Mouse (Mus musculus) liver, embryonic 16.5 days (tissue): ENCODE measurements around the gene Sept7. TPM values are rescaled to one million over a fixed set of nuclear protein-coding genes. Genes with fewer than 3 reads are reported as not detected.
"Not testable (repeated sequence)": the region's sequence is repeated elsewhere in the genome, so short reads cannot be mapped to it uniquely, and the experiment has no call there.

Experiments
- ATAC-seq: fragments of 200-750 bp; cut with Nextera tagmentation; 2 replicates; pipeline ENCODE4 v1.8.0; 2017; ENCODE audit warnings: low read depth, mild to moderate bottlenecking, moderate number of reproducible peaks, moderate library complexity
- H3K27ac ChIP-seq: fragments of 300-500 bp; sonication (generic); 2 replicates; pipeline ENCODE4 v1.5.1; 2014; ENCODE audit warnings: mild to moderate bottlenecking, low read length
- H3K27me3 ChIP-seq: fragments of 300-500 bp; sonication (generic); 2 replicates; pipeline ENCODE4 v1.6.1; 2014; ENCODE audit warnings: low read depth, low read length, mixed read lengths; ENCODE audit not compliant: control insufficient read depth, insufficient read depth
- H3K36me3 ChIP-seq: fragments of 300-500 bp; sonication (generic); 2 replicates; pipeline ENCODE4 v1.6.1; 2014; ENCODE audit warnings: mild to moderate bottlenecking; ENCODE audit not compliant: control insufficient read depth, insufficient read depth
- H3K4me1 ChIP-seq: fragments of 300-500 bp; sonication (generic); 2 replicates; pipeline ENCODE4 v1.6.1; 2014; ENCODE audit warnings: low read depth, low read length, mixed read lengths; ENCODE audit not compliant: control insufficient read depth
- H3K4me2 ChIP-seq: fragments of 300-500 bp; sonication (generic); 2 replicates; pipeline ENCODE4 v1.6.1; 2014; ENCODE audit warnings: low read depth, low read length, mixed read lengths
- H3K4me3 ChIP-seq: fragments of 300-500 bp; sonication (generic); 2 replicates; pipeline ENCODE4 v1.5.1; 2014; ENCODE audit warnings: low read depth, mild to moderate bottlenecking, low read length
- H3K9ac ChIP-seq: fragments of 300-500 bp; sonication (generic); 2 replicates; pipeline ENCODE4 v1.6.1; 2014; ENCODE audit warnings: low read depth, low read length
- H3K9me3 ChIP-seq: fragments of 300-500 bp; sonication (generic); replicated peaks from 2 replicates; pipeline ENCODE4 v1.6.1; 2016; ENCODE audit warnings: low read length; ENCODE audit not compliant: control insufficient read depth
- WGBS: fragments of 180-500 bp; shearing (Covaris S2); extraction: QIAGEN DNeasy Blood & Tissue Kit; methylation state at CpG from one replicate; pipeline ENCODE4 v1.1.7; 2014; ENCODE audit not compliant: insufficient replicate concordance; 5-methylcytosine and 5-hydroxymethylcytosine counted together
- polyA plus RNA-seq: library from polyadenylated mRNA; unstranded; fragments of >200 nt; fragmentation: Nextera tagmentation; extraction: Ambion mirVana; gene quantifications from 2 replicates; pipeline ENCODE4 v1.2.1, GENCODE M21; 2015

Sept7 gene
- polyA plus RNA-seq, 1 experiment from 2014 or later, result 73.7 TPM

DNA sequence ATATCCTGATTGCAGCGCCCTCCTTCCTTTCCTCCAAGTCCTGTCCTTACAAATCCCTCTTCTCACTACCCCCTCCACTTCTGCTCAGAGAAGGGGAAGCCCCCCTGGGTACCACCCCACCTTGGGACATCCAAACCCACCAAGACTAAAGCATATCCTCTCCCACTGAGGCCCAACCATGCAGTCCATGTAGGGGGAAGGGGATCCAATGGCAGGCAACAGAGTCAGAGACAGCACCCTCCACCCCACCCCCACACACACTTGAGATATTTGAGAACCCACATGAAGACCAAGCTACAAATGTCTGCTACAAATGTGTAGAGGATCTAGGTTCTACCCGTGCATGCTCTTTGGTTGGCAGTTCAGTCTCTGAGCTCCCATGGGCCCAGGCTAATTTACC lies 19.7 kb downstream of the Sept7 start:
- Histone ChIP-seq H3K4me2 (no peak overlapping the region), H3K27me3 (no peaks in the 10 kb centered on the region), H3K9ac (no peak overlapping the region), H3K36me3 (no peaks in the 10 kb centered on the region; the same call in 1 of the 2 replicates), H3K4me1 (peaks cover 3% of the 10 kb centered on the region), H3K9me3 (no peaks in the 10 kb centered on the region), H3K27ac (no peak overlapping the region), H3K4me3 (no peak overlapping the region)
- 79% methylated on average over 2 of the region's 2 CpGs for WGBS
- no peak for ATAC-seq

DNA sequence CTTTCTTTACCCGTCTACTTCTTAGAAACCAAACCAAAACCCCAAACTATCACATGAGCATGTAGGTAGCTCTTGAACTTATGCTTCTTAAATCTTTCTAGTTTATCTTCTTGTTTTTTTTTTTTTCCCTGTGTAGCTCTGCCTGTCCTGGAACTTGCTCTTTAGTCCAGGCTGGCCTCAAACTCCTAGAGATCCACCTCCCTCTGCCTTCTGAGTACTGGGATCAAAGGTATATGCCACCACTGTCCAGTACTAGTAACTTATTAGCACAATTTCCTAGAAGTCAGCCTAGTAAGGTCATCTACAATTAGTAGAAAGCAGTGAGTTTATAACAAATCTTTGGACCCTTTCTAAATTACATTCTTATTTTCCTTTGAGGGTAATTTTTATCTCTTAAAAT lies 37.6 kb downstream of the Sept7 start:
- Histone ChIP-seq H3K27ac (no peak overlapping the region), H3K36me3 (no peaks in the 10 kb centered on the region; the same call in none of the 2 replicates), H3K9me3 (no peaks in the 10 kb centered on the region), H3K4me3 (no peak overlapping the region), H3K4me1 (no peaks in the 10 kb centered on the region), H3K27me3 (no peaks in the 10 kb centered on the region), H3K4me2 (no peak overlapping the region), H3K9ac (no peak overlapping the region)
- 72% methylated on average over 1 of the region's 1 CpGs for WGBS
- no peak for ATAC-seq

DNA sequence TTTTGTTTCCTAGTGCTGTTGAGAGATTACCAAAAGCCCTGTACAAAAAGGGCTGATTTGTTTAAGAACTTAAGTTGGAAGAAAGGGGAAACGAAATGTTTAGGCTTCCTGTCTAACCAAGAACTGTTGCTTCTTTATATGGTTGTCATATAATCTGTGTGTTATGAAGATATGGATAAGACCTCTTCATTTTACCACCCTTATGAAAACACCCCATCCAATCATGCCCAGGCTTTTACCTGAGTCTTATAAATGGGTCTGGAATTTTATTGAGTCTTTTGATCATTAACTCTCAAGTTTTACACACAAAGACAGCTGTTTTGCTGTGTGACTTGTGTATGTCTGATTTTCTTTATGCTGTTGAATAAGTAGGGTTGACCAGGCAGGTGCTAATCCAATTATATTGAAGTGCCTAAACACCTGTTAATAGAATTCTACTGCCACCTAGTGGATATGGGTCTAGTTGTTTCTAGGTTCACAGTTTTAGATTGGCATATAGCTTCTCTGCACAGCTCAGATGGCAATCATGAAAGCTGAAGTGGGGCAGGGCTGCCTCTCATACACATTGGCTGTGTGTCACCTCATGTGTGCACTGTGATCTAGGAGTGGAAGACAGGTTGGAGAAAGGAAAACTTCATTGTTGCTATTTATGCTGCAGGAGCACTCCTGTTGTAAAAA lies 57.4 kb downstream of the Sept7 start:
- Histone ChIP-seq H3K27ac (no peak overlapping the region), H3K4me1 (no peaks in the 10 kb centered on the region), H3K4me2 (no peak overlapping the region), H3K9ac (no peak overlapping the region), H3K9me3 (no peaks in the 10 kb centered on the region), H3K27me3 (no peaks in the 10 kb centered on the region), H3K4me3 (no peak overlapping the region), H3K36me3 (peaks cover 14% of the 10 kb centered on the region)
- WGBS, result 51% methylated on average over 1 of the region's 1 CpGs
- ATAC-seq, result peak; percentile 35; the same call in 1 of the 2 replicates

DNA sequence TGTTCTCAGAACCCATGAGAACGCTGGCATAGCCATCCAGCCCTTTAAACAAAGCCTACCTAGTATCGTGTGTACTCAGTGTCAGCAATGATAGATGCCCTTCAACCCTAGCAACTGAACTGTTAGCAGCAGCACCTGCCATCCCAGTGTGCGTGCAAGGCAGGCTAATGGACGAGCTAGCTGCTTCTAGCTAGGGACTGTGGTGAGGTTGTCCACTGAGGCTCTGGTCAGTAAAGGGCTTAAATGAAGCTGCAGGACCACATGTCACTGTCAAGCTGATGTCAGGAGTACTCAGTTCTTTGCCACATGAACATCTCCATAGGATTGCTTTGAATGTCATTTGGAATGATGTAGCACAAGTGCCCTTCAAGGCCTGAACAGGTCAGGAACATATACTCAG lies 62.1 kb downstream of the Sept7 start:
- no peak for ATAC-seq
- WGBS, result 72% methylated on average over 4 of the region's 4 CpGs

DNA sequence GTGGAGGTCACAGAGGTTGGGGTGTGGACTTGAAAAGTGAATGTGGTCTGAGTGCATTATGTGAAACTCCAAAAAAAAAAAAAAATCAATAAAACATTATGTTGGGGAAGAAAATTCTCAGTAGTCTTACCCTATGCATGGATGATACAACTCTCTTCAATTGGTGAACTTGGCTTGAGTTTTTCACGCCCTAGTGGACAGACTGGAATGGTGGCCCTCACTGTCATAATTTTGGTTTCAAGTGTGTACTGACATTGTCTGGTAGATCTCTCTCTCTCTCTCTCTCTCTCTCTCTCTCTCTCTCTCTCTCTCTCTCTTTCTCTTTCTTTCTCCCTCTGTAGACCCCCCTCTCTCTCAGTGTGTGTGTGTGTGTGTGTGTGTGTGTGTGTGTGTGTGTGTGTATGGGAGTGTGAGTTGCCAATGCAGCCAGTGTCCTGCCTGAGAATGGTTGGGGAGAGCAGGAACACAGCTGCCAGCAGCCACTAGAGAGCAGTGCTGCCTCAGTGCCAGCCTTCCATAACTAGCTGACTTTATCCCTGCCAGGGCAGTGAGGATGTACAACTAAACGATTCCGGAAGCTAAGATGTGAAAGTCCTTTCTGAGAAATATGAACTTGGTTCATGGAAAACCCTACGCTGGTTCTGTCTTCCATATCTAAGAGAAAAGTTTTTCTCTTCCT lies 65.7 kb downstream of the Sept7 start:
- H3K36me3 ChIP-seq, result no peaks in the 10 kb centered on the region
- no peak for ATAC-seq
- no peaks in the 10 kb centered on the region for H3K27me3 ChIP-seq

More for the DNA sequence above, 62.1 kb downstream of the Sept7 start:
- no peaks in the 10 kb centered on the region for H3K27me3 ChIP-seq
- H3K27ac ChIP-seq, result no peak overlapping the region
- H3K9ac ChIP-seq, result no peak overlapping the region
- H3K4me1 ChIP-seq, result no peaks in the 10 kb centered on the region
- no peak overlapping the region for H3K4me2 ChIP-seq
- H3K36me3 ChIP-seq, result no peaks in the 10 kb centered on the region
- H3K9me3 ChIP-seq, result no peaks in the 10 kb centered on the region
- H3K4me3 ChIP-seq, result no peak overlapping the region

DNA sequence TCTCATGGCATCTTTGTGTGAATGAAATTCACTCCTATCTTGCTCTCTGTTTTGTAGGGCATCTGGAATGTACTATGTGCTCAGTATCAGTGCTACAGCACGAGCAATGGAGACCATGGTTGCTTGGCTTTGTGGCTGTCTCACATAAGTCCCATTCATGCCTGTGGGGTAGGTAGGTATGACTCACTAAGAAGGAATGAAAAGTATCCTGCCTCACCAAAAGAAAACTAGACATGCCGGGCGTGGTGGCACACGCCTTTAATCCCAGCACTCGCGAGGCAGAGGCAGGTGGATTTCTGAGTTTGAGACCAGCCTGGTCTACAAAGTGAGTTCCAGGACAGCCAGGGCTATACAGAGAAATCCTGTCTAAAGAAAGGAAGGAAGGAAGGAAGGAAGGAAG lies 67.4 kb downstream of the Sept7 start:
- H3K27ac ChIP-seq, H3K36me3 ChIP-seq, H3K9me3 ChIP-seq, H3K27me3 ChIP-seq, H3K4me1 ChIP-seq, H3K4me3 ChIP-seq, ATAC-seq, H3K9ac ChIP-seq, H3K4me2 ChIP-seq: not testable (repeated sequence)
- 82% methylated on average over 6 of the region's 6 CpGs for WGBS

More for the DNA sequence above, 65.7 kb downstream of the Sept7 start:
- WGBS, result 46% methylated on average over 4 of the region's 4 CpGs
- H3K9me3 ChIP-seq, result no peaks in the 10 kb centered on the region
- no peak overlapping the region for H3K27ac ChIP-seq
- no peak overlapping the region for H3K4me2 ChIP-seq
- no peak overlapping the region for H3K9ac ChIP-seq
- H3K4me3 ChIP-seq, result no peak overlapping the region
- no peaks in the 10 kb centered on the region for H3K4me1 ChIP-seq

DNA sequence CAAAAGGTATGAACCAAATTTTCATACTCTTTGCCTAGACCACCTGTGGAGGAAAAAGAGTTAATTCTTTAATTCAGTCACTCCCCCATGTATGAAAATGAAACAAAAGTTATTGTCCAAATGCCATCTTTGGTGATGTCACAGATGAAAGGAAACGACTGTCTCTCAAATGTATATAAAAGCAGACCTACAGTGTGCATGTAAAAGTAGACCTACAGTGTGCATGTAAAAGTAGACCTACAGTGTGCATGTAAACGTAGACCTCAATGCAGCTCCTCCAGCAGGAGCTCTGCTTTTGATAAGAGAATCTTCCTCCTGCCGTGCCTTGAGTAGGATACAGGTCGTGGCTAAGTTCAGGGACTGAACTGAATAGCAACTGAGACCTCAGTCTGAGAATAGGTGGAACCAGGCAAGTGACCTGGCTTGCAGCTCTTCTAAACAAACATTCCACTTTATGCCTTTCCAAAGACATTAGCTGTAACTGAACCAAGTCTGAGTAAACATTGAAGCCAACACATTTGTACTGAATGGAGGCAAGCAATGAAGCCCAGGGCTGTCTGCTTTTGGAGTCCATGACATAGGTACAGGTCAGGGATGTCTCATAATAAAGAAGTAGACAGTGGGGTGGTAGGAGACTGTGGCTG lies 75.6 kb downstream of the Sept7 start:
- no peaks in the 10 kb centered on the region for H3K9me3 ChIP-seq
- no peaks in the 10 kb centered on the region for H3K27me3 ChIP-seq
- H3K4me1 ChIP-seq, result no peaks in the 10 kb centered on the region
- H3K4me2 ChIP-seq, result no peak overlapping the region
- WGBS, result 57% methylated on average over 4 of the region's 4 CpGs
- no peak for ATAC-seq
- no peak overlapping the region for H3K27ac ChIP-seq
- no peak overlapping the region for H3K4me3 ChIP-seq
- no peak overlapping the region for H3K9ac ChIP-seq
- no peaks in the 10 kb centered on the region for H3K36me3 ChIP-seq

DNA sequence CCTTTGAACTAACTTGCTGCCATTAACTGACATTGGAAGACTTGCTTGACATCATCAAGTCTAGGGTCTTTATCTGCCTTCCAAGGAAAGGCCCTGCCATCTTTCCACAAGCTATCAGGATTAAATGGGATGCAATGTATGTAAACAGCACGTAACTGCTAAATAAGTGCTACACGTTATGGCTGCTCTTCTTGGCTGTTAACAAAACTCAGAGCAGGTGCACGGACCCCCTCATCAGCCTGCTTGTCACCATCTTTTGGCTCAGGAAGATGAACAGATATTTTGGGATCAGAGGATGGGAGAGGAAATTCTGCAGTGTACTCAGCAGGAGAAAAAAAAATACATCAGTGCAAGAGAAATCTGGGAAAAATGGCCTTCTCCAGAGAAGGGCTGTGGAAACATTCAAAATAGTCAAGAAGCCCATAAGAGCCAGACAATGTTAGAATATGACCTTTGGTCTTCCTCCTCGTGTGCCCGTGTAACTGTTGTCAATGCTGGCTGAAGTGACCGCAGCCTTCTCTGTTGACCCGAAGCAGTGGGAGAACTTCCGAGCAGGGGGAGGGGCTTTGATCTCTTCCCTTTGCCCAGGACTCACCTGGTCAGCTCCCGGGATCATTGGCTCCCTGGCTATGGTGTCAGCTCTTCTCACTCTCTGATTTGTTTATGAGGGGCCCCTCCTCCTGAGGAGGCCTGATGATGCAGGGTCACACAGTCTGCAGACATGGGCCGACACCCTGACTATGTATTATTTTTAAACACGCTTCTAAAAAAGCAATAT lies 76.9 kb downstream of the Sept7 start:
- Histone ChIP-seq H3K27ac (no peak overlapping the region), H3K4me1 (no peaks in the 10 kb centered on the region), H3K4me2 (no peak overlapping the region), H3K9ac (no peak overlapping the region), H3K27me3 (no peaks in the 10 kb centered on the region), H3K36me3 (no peaks in the 10 kb centered on the region), H3K9me3 (no peaks in the 10 kb centered on the region), H3K4me3 (no peak overlapping the region)
- 0 out of 2 replicates have a peak, but pooled peaks have one; percentile 39 for ATAC-seq
- 63% methylated on average over 11 of the region's 11 CpGs for WGBS
